ENCODE assay signal across 12 mouse cellular contexts in the genomic region with DNA sequence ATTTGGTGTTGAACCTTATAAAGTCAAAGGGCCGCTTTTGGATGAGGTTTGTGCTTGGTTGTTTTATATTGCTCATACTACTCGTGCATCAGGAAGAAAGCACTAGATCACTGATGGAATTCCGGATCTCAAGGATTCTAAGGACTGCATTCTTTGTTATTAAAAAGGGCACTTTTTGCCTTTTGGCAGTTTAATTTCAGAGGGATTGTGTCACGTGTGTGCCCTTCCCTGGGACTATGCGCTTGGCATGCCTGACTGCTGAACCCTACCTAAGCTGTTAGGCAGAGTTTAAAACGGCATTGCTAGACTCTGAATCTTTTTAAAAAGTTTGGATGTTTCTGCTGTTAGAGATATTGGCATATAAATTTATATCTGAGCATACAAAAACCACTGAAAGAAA. TPM values are rescaled to one million over a fixed set of nuclear protein-coding genes. Genes with fewer than 3 reads are reported as not detected.
DNase-seq lines count a peak whose midpoint lies in the region; ATAC-seq lines count a peak whose summit lies in the region.
"Had no signal": no experiment of that assay in that cellular context is flagged by ENCODE, and none has a peak within 500 bp of the region (broad histone marks: within the 10 kb centered on the region; RNA-seq: fewer than 3 reads in every experiment).

No protein-coding gene starts in this region.

- H3K4me2 ChIP-seq in hindbrain, embryonic 15.5 days = peak overlapping the region; percentile 60
- H3K4me2 ChIP-seq in midbrain, embryonic 12.5 days (replicated peaks) = peak overlapping the region; percentile 54
- H3K4me2 ChIP-seq: liver, embryonic 13.5 days had no signal

- peak overlapping the region; percentile 86; the same call in 1 of the 2 replicates for H3K4me3 ChIP-seq in embryonic facial prominence, embryonic 10.5 days
- H3K4me3 ChIP-seq in forebrain, embryonic 10.5 days = peak overlapping the region; percentile 90
- peak overlapping the region; percentile 87 for H3K4me3 ChIP-seq in hindbrain, embryonic 15.5 days
- peak overlapping the region; percentile 46 for H3K4me3 ChIP-seq in midbrain, embryonic 12.5 days
- H3K4me3 ChIP-seq: heart, adult 2 months; liver, embryonic 13.5 days had no signal

- WGBS in embryonic facial prominence, embryonic 10.5 days = 75% methylated on average over 6 of the region's 6 CpGs
- 64% methylated on average over 6 of the region's 6 CpGs for WGBS in forebrain, embryonic 10.5 days
- 44% methylated on average over 6 of the region's 6 CpGs for WGBS in hindbrain, embryonic 15.5 days
- 47% methylated on average over 6 of the region's 6 CpGs for WGBS in midbrain, embryonic 12.5 days

- peaks cover 36% of the 10 kb centered on the region for H3K27me3 ChIP-seq in embryonic facial prominence, embryonic 10.5 days (replicated peaks; ENCODE audit: low read depth, poor library complexity, severe bottlenecking)
- H3K27me3 ChIP-seq in forebrain, embryonic 10.5 days (ENCODE audit: poor library complexity, severe bottlenecking) = peaks cover 20% of the 10 kb centered on the region
- no peaks in the 10 kb centered on the region for H3K27me3 ChIP-seq in hindbrain, embryonic 15.5 days
- H3K27me3 ChIP-seq in midbrain, embryonic 12.5 days = peaks cover 5% of the 10 kb centered on the region; the same call in 1 of the 2 replicates

- ATAC-seq in hindbrain, embryonic 15.5 days (ENCODE audit: low FRiP score, low read depth) = no peak
- ATAC-seq in midbrain, embryonic 12.5 days (ENCODE audit: low FRiP score, low read depth) = no peak
- no peak for ATAC-seq in monocyte, adult 5-6 weeks (replicated peaks; ENCODE audit: insufficient number of reproducible peaks, low FRiP score, low TSS enrichment, poor library complexity, severe bottlenecking)

- H3K27ac ChIP-seq in embryonic facial prominence, embryonic 10.5 days (replicated peaks) = no peak overlapping the region
- peak overlapping the region; percentile 97 for H3K27ac ChIP-seq in forebrain, embryonic 10.5 days
- peak overlapping the region; percentile 50 for H3K27ac ChIP-seq in hindbrain, embryonic 15.5 days (replicated peaks)
- H3K27ac ChIP-seq in midbrain, embryonic 12.5 days (replicated peaks) = peak overlapping the region; percentile 32; the same call in 1 of the 2 replicates
- H3K27ac ChIP-seq: heart, adult 2 months; liver, embryonic 13.5 days had no signal

- H3K36me3 ChIP-seq in embryonic facial prominence, embryonic 10.5 days (replicated peaks) = no peaks in the 10 kb centered on the region
- H3K36me3 ChIP-seq in forebrain, embryonic 10.5 days (replicated peaks) = peaks cover 31% of the 10 kb centered on the region
- H3K36me3 ChIP-seq in hindbrain, embryonic 15.5 days = no peaks in the 10 kb centered on the region
- H3K36me3 ChIP-seq in midbrain, embryonic 12.5 days = no peaks in the 10 kb centered on the region
- H3K36me3 ChIP-seq: liver, embryonic 13.5 days had no signal

- peaks cover 20% of the 10 kb centered on the region for H3K4me1 ChIP-seq in embryonic facial prominence, embryonic 10.5 days
- peaks cover 33% of the 10 kb centered on the region for H3K4me1 ChIP-seq in forebrain, embryonic 10.5 days
- H3K4me1 ChIP-seq in hindbrain, embryonic 15.5 days (replicated peaks) = peaks cover 18% of the 10 kb centered on the region; the same call in 1 of the 2 replicates
- peaks cover 11% of the 10 kb centered on the region for H3K4me1 ChIP-seq in midbrain, embryonic 12.5 days

- no peak for DNase-seq in embryonic facial prominence, embryonic 10.5 days (ENCODE audit: low spot score)
- no peak for DNase-seq in forebrain, embryonic 10.5 days (ENCODE audit: extremely low spot score, low spot score)
- DNase-seq in spleen, adult 18-20 months = no peak
- DNase-seq in ovary, adult 18-20 months (ENCODE audit: low spot score) = no peak
- DNase-seq in Muller cell, postnatal 12 days (ENCODE audit: inconsistent ontology term) = no peak
- DNase-seq: heart, adult 2 months; liver, embryonic 13.5 days; lung, postnatal 4 days had no signal

- peak overlapping the region; percentile 35 for H3K9ac ChIP-seq in hindbrain, embryonic 15.5 days
- peak overlapping the region; percentile 16; the same call in 1 of the 2 replicates for H3K9ac ChIP-seq in midbrain, embryonic 12.5 days (replicated peaks)
- H3K9ac ChIP-seq: liver, embryonic 13.5 days had no signal

- H3K9me3 ChIP-seq in embryonic facial prominence, embryonic 10.5 days = no peaks in the 10 kb centered on the region
- no peaks in the 10 kb centered on the region for H3K9me3 ChIP-seq in forebrain, embryonic 10.5 days
- no peaks in the 10 kb centered on the region for H3K9me3 ChIP-seq in hindbrain, embryonic 15.5 days
- H3K9me3 ChIP-seq in midbrain, embryonic 12.5 days = no peaks in the 10 kb centered on the region
- H3K9me3 ChIP-seq: liver, embryonic 13.5 days had no signal

RNA-seq across cellular contexts. Expression of gene Id4, which starts 4.0 kb away (rescaled TPM):
- 18.6 and 19.2 TPM in 2 replicates for polyA plus RNA-seq in embryonic facial prominence, embryonic 10.5 days (2016; fragmentation: Nextera tagmentation; extraction: Ambion mirVana)
- 80.5 and 101 TPM in 2 replicates for polyA plus RNA-seq in forebrain, embryonic 10.5 days (2016; fragmentation: Nextera tagmentation; extraction: Ambion mirVana)
- 96.6 and 119 TPM in 2 replicates for polyA plus RNA-seq in hindbrain, embryonic 15.5 days (2015; fragmentation: Nextera tagmentation; extraction: Ambion mirVana)
- 117 and 119 TPM in 2 replicates for polyA plus RNA-seq in midbrain, embryonic 12.5 days (2016; fragmentation: Nextera tagmentation; extraction: Ambion mirVana)
- total RNA-seq in monocyte, adult 5-6 weeks (2017) = not detected in 3 replicates
- total RNA-seq: common myeloid progenitor, adult 5-6 weeks had no signal
